Mouse (Mus musculus) splenic B cell, adult 2 months (primary cell): Measurements from ENCODE around the gene Fam166b.
A peak's percentile ranks its signal among the peaks of the same experiment; 100 is the strongest.

Experiments used
- DNase-seq: peaks from one replicate; pipeline ENCODE4 v3.0.0-alpha.2; 2011; ENCODE audit warnings: low read depth, low spot score
- H3K27me3 ChIP-seq: 2 replicates; pipeline ENCODE4 v1.6.1; 2012; ENCODE audit warnings: mild to moderate bottlenecking, low read length, moderate library complexity, mixed read lengths; ENCODE audit not compliant: control insufficient read depth, poor library complexity, insufficient read depth, severe bottlenecking
- H3K36me3 ChIP-seq: 2 replicates; pipeline ENCODE4 v1.6.1; 2012; ENCODE audit warnings: mild to moderate bottlenecking, low read length, moderate library complexity, mixed read lengths; ENCODE audit not compliant: control insufficient read depth, poor library complexity, insufficient read depth, severe bottlenecking

The Fam166b gene

DNA sequence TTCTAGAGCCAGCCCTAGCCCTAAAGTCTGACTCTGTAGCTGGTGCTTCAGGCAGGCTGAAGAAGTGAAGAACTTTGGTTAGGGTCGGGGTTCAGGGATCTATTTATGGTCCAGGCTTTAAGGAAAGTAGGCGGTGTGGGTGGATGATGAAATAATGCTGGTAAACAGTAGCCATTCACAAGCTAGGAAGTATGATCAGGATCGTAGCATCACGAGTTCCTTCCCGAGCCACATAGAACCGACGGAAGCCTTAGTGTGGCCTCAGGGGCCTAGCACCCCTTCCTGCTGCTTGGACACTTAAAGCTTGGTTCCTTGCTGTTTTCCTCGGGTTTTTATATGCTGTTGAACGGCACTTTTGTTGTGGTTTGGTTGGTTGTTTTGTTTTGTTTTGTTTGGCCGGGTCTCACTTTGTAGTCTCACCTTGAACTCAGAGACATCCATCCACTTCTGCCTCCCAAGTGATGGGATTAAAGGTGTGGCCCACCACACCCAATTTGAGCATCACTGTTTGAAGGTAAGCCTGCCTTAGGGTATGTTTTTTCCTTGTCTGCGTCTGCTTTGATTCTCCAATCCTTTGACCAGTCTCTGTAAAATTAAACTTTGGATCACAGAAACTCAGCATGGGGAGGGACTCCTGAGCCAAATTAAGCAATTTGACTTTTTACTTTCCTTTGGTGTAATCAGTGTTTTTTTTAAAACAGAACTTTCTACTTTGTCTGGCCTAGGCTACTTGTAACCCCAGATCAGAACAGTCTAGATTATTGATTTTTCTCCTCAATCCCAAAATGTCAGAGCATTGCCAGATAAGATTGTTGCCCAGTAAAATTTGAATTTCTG lies 45.5 kb downstream of the Fam166b start:
- no peak for DNase-seq
- no peaks in the 10 kb centered on the region for H3K36me3 ChIP-seq

DNA sequence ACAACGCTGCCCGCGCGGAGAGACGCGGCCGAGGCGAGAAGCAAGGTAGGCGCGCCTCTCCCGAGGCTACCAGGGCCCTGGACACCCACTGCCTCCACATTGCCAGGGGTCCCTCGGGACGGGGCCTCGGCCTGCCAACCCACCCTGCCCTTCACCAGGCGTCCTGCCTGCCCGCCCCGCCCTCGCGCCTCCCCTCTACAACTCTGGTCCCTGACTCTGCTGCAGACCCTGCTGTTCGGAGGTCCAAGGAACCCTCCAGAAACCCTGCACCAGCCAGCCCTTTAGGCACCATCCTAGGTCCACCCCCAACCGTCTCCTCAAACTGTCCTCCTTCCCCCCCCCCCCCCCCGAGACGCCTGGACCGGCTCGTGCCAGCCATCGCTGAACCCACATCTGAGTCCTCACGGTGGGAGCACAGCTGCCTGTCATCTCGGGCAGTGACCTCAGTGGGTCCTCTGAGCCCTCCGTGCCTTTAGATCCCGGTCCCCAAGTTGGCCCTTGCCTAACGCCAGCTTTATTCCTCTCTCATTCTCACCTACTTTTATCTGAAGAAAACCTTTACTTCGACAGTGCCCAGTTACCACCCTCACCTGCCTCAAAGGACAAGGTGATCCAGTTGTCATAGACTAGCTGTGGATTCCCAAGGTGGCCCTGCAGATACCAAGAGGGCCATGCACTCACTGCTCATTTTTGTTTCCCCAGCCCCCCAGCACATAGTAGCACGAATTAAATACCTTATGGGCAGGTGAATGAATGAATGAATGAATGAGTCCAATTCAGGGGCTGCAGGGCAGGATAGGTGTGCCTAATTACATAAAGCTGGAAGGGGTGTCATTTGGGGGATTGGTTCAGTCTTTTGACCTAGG lies 46.5 kb downstream of the Fam166b start:
- H3K36me3 ChIP-seq, result no peaks in the 10 kb centered on the region
- DNase-seq, result no peak
- no peaks in the 10 kb centered on the region for H3K27me3 ChIP-seq

More for the DNA sequence above, 45.5 kb downstream of the Fam166b start:
- H3K27me3 ChIP-seq, result no peaks in the 10 kb centered on the region

DNA sequence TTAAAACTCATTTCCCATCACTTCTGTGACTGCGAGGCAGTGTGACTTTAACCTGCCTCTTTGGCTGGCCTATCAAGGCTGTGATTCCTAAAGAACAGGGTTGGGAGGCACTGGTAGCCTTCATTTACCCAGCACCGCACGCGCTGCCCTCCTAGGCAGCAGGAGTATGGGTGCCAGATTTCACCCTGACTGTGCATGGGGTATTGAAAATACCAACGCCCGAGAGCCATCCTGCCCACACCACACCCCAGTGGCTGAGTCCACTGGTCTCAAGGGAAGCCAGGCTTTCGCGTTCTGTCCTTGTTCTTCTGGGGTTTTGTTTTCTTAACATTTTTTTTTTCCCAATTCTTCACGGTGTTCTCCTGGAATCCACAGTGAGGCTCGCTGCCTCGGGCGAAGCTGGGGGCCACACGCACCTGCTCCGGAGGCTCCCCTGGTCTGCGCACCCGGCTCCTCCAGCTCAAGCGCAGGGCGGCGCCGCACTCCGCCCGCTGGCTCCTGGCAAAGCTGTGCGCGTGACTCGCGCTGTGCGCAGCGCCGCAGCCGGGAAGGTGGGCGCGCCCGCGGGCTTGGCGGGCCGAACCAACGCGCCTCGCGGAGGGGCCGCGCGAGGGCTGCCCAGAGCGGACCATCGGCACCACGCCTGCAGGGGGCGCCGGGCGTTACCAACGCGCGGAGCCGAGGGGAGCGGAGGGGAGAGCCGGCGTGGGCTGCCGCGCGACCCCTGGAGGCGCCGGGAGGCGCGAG lies 47.4 kb downstream of the Fam166b start, which contains the start of gene Rusc2:
Rusc2 (plus strand) TSS at position 572 of the 747 bp plus-strand sequence.
- no peaks in the 10 kb centered on the region for H3K27me3 ChIP-seq
- DNase-seq, result peak; percentile 18
- H3K36me3 ChIP-seq, result no peaks in the 10 kb centered on the region

DNA sequence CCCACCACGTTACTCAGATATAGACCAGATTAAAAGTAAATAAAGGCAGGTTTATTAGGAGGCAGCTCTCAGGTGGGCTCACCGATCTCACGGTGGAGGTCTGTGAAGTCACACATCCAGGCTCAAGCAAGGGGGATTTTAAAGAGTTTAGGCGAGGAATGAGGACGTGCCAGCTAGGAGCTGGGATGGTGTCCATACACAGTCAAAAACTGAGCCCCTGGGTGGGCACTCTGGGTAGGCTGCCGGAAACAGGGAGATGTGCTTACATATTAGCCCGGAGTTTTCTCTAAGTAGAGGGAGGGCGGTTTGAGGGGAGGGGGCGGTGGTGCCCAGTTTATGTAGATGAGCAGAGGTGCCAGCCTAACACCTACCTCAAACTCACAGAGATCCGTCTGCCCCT lies 48.0 kb downstream of the Fam166b start:
- Histone ChIP-seq H3K27me3 (no peaks in the 10 kb centered on the region), H3K36me3 (no peaks in the 10 kb centered on the region)
- no peak for DNase-seq

DNA sequence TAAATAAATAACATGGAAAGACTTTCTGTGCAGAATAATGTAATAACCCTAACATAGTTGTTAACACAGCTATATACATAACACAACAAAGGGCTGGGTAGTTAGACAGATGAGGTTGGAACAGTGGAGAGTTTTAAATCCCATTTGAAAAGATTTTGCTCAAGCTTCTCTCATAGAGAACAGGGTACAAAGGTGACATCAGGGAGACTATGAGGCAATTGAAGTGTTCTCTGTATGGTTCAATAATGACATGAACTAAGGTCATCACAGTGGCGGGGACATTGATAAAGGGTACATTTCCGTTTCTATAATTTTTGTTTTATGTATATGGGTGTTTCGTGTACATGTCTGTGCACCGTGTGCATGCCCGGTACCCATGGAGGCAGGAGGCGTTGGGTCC lies 49.3 kb downstream of the Fam166b start:
- no peak for DNase-seq
- H3K27me3 ChIP-seq, result no peaks in the 10 kb centered on the region
- H3K36me3 ChIP-seq, result no peaks in the 10 kb centered on the region
